Comparison of ENCODE assay signal across 15 mouse cellular contexts in genomic region chr3:30113249-30113770, GRCm38 (mm10).
"Had no signal": no experiment of that assay in that cellular context is flagged by ENCODE, and none has a peak within 500 bp of the region (broad histone marks: within the 10 kb centered on the region; RNA-seq: fewer than 3 reads in every experiment).

No protein-coding gene starts in this region.

- H3K4me2 ChIP-seq: limb, embryonic 15.5 days; liver, embryonic 12.5 days; lung, embryonic 14.5 days; midbrain, embryonic 11.5 days; midbrain, embryonic 15.5 days; neural tube, embryonic 12.5 days; stomach, embryonic 15.5 days had no signal

- ATAC-seq: inflammation-experienced regulatory T-cells, adult 6 months; intestine, postnatal 0 days; liver, embryonic 12.5 days; midbrain, embryonic 15.5 days had no signal

- H3K36me3 ChIP-seq: limb, embryonic 15.5 days; liver, embryonic 12.5 days; midbrain, embryonic 15.5 days; neural tube, embryonic 12.5 days; stomach, embryonic 15.5 days had no signal

- H3K4me3 ChIP-seq: limb, embryonic 15.5 days; liver, embryonic 12.5 days; midbrain, embryonic 15.5 days; neural tube, embryonic 12.5 days; stomach, embryonic 15.5 days had no signal

- H3K27ac ChIP-seq: limb, embryonic 15.5 days; liver, embryonic 12.5 days; midbrain, embryonic 15.5 days; neural tube, embryonic 12.5 days; stomach, embryonic 15.5 days had no signal

- H3K9me3 ChIP-seq: limb, embryonic 15.5 days; liver, embryonic 12.5 days; midbrain, embryonic 15.5 days; neural tube, embryonic 12.5 days; stomach, embryonic 15.5 days had no signal

- DNase-seq: layer of hippocampus, postnatal 36 days; lung, embryonic 14.5 days; lung, postnatal 10 days; lung, postnatal 4 days; right cerebral cortex, postnatal 14 days; thymus, adult 2 months; thymus, postnatal 25 days had no signal

- H3K9ac ChIP-seq: limb, embryonic 15.5 days; liver, embryonic 12.5 days; lung, embryonic 14.5 days; midbrain, embryonic 15.5 days; neural tube, embryonic 12.5 days; stomach, embryonic 15.5 days had no signal

- H3K4me1 ChIP-seq: liver, embryonic 12.5 days; midbrain, embryonic 15.5 days; neural tube, embryonic 12.5 days; stomach, embryonic 15.5 days had no signal

- H3K27me3 ChIP-seq: limb, embryonic 15.5 days; liver, embryonic 12.5 days; midbrain, embryonic 15.5 days; neural tube, embryonic 12.5 days; stomach, embryonic 15.5 days had no signal
